Mouse (Mus musculus) stomach, postnatal 0 days (tissue): ENCODE data around the gene Ppp2r5c.

Source experiments
- CTCF ChIP-seq: IDR thresholded peaks from 2 replicates; pipeline ENCODE4 v1.5.1; 2016; ENCODE audit warnings: antibody characterized with exemption, low read depth, mild to moderate bottlenecking, moderate library complexity
- EP300 ChIP-seq: optimal IDR thresholded peaks from 2 replicates; pipeline ENCODE3; 2016; ENCODE audit warnings: antibody characterized with exemption

- TF ChIP-seq CTCF, result no peak
- TF ChIP-seq EP300, result no peak
Measured at GRCm38 (mm10) chr12:110547573-110547972, 100.7 kb downstream of the Ppp2r5c start.
